Mouse (Mus musculus): ENCODE measurements around the gene Sparcl1.

Gene Sparcl1

GRCm38 (mm10) chr5:104061936-104062772 is 51.4 kb downstream of the Sparcl1 start:
- no peak for DNase-seq

GRCm38 (mm10) chr5:104060429-104060828 is 53.1 kb downstream of the Sparcl1 start:
- DNase-seq: no peak

GRCm38 (mm10) chr5:104059628-104060027 is 53.9 kb downstream of the Sparcl1 start:
- DNase-seq: no peak

GRCm38 (mm10) chr5:104058021-104058420 is 55.5 kb downstream of the Sparcl1 start:
- DNase-seq: peak; percentile 86 to 87

- no peak for DNase-seq
Observed at GRCm38 (mm10) chr5:104056295-104056694, 57.2 kb downstream of the Sparcl1 start.

- no peak for DNase-seq
Observed at GRCm38 (mm10) chr5:104055816-104056215, 57.7 kb downstream of the Sparcl1 start.

- no peak for DNase-seq
Observed at GRCm38 (mm10) chr5:104054938-104055337, 58.6 kb downstream of the Sparcl1 start.

- peak; percentile 58 to 60 for DNase-seq
Observed at GRCm38 (mm10) chr5:104052956-104053355, 60.6 kb downstream of the Sparcl1 start.

- no peak for DNase-seq
Observed at GRCm38 (mm10) chr5:104048139-104048538, 65.4 kb downstream of the Sparcl1 start.

- DNase-seq: peak in 1 of 2 experiments; percentile 14
Observed at GRCm38 (mm10) chr5:104047200-104048105, 66.1 kb downstream of the Sparcl1 start.

- DNase-seq: peak; percentile 95
Observed at GRCm38 (mm10) chr5:104046256-104047199, 67.0 kb downstream of the Sparcl1 start, which contains the start of gene Nudt9. TSS of gene Nudt9 (plus strand) at chr5:104046306.

GRCm38 (mm10) chr5:104043704-104044103 is 69.8 kb downstream of the Sparcl1 start:
- DNase-seq: no peak

GRCm38 (mm10) chr5:104042906-104043305 is 70.6 kb downstream of the Sparcl1 start:
- no peak for DNase-seq

- DNase-seq: no peak
Observed at GRCm38 (mm10) chr5:104039154-104039932, 74.2 kb downstream of the Sparcl1 start.

- DNase-seq: no peak
Observed at GRCm38 (mm10) chr5:104036686-104037085, 76.8 kb downstream of the Sparcl1 start.

GRCm38 (mm10) chr5:104035824-104036223 is 77.7 kb downstream of the Sparcl1 start:
- no peak for DNase-seq

GRCm38 (mm10) chr5:104035066-104035465 is 78.5 kb downstream of the Sparcl1 start:
- DNase-seq: no peak

GRCm38 (mm10) chr5:104032434-104033097 is 81.0 kb downstream of the Sparcl1 start:
- DNase-seq: no peak

Data from B cell, adult 2 months (primary cell).